Mouse (Mus musculus) lung, postnatal 36 days (tissue): ENCODE data around the gene Mmp20.

Source experiments
- DNase-seq: peaks from one replicate; pipeline ENCODE4 v3.0.0; 2022; ENCODE audit warnings: mixed read lengths

Mmp20 gene

GRCm38 (mm10) chr9:7627931-7628330 lies at the start of gene Mmp20:
Gene Mmp20, plus strand, starts transcription at chr9:7628231.
- DNase-seq, result no peak

- no peak for DNase-seq
Observed at GRCm38 (mm10) chr9:7590063-7590462, 38.0 kb upstream of the Mmp20 start.

- no peak for DNase-seq
Observed at GRCm38 (mm10) chr9:7593272-7593812, 34.7 kb upstream of the Mmp20 start.

- peak; percentile 95 for DNase-seq
Observed at GRCm38 (mm10) chr9:7594816-7595540, 33.1 kb upstream of the Mmp20 start.

GRCm38 (mm10) chr9:7602982-7603742 lies 24.9 kb upstream of the Mmp20 start:
- peak; percentile 82 for DNase-seq

- DNase-seq, result no peak
Observed at GRCm38 (mm10) chr9:7604005-7604404, 24.0 kb upstream of the Mmp20 start.

- no peak for DNase-seq
Observed at GRCm38 (mm10) chr9:7605638-7606037, 22.4 kb upstream of the Mmp20 start.

GRCm38 (mm10) chr9:7622582-7622981 lies 5.4 kb upstream of the Mmp20 start:
- no peak for DNase-seq

GRCm38 (mm10) chr9:7633936-7634335 lies 5.9 kb downstream of the Mmp20 start:
- DNase-seq, result no peak

- no peak for DNase-seq
Observed at GRCm38 (mm10) chr9:7647901-7648300, 19.9 kb downstream of the Mmp20 start.

- no peak for DNase-seq
Observed at GRCm38 (mm10) chr9:7650397-7651180, 22.6 kb downstream of the Mmp20 start.

- no peak for DNase-seq
Observed at GRCm38 (mm10) chr9:7652351-7653085, 24.5 kb downstream of the Mmp20 start.

GRCm38 (mm10) chr9:7657946-7658345 lies 29.9 kb downstream of the Mmp20 start:
- no peak for DNase-seq

GRCm38 (mm10) chr9:7659469-7660020 lies 31.5 kb downstream of the Mmp20 start:
- DNase-seq, result no peak

- DNase-seq, result no peak
Observed at GRCm38 (mm10) chr9:7661371-7661770, 33.3 kb downstream of the Mmp20 start.

GRCm38 (mm10) chr9:7669674-7670073 lies 41.6 kb downstream of the Mmp20 start:
- no peak for DNase-seq

- DNase-seq, result no peak
Observed at GRCm38 (mm10) chr9:7672985-7673384, 45.0 kb downstream of the Mmp20 start.

- DNase-seq, result no peak
Observed at GRCm38 (mm10) chr9:7678154-7678837, 50.3 kb downstream of the Mmp20 start.

GRCm38 (mm10) chr9:7682081-7682618 lies 54.1 kb downstream of the Mmp20 start:
- DNase-seq, result no peak

- DNase-seq, result no peak
Observed at GRCm38 (mm10) chr9:7686024-7686423, 58.0 kb downstream of the Mmp20 start.

- DNase-seq, result no peak
Observed at GRCm38 (mm10) chr9:7689799-7690198, 61.8 kb downstream of the Mmp20 start.
